Mouse (Mus musculus) NIH3T3 (cell line): ENCODE measurements around the gene Ovch2.
"Not testable (repeated sequence)": the region's sequence is repeated elsewhere in the genome, so short reads cannot be mapped to it uniquely, and the experiment has no call there.

Source experiments
- DNase-seq: peaks from one replicate; pipeline ENCODE4 v3.0.0-alpha.2; 2012; ENCODE audit warnings: low read depth

Gene Ovch2

GRCm38 (mm10) chr7:107801108-107801507 is at the start of gene Ovch2:
TSS of gene Ovch2 (minus strand) at chr7:107801208.
- no peak for DNase-seq

DNA sequence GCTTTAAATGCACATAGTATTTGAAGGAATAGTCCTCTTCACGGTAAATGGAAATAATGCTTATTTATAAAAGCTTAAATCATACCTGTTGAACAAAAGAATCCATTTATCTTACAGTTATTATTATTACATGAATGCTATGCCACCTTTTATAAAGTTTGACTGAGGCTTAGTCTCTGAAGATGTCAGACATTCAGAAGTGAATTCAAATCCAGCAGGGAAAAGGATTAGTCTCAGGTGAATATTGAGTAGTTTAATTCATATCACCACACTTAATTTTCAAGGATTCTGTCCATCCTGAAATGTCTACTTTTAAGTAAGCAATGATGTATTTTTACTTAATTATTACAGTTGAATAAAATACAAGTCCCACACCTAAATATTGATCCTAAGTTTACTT is 46.4 kb upstream of the Ovch2 start, which contains the start of gene Olfr470:
Olfr470 (minus strand) TSS at position 101 of the 400 bp plus-strand sequence.
- DNase-seq: not testable (repeated sequence)

DNA sequence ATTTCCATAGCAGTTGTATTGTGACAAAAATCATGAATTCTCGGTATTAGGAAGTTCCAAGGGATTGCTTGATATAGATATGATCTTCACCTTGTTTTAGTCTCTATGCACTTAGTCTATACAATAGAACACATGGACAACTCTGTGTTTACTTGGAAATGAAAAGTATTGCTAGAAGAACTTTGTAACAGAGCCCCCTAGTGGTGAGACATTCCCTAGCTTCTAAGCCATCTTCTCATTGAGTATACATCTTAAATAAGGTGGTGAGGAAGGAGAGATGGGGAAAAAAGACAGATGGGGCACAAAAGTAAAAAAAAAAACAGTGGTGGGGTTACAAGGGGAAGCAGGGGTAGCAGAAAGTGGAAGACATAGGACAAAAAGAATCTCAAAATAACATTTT is 40.7 kb upstream of the Ovch2 start:
- peak; percentile 17 for DNase-seq

- not testable (repeated sequence) for DNase-seq
Observed at GRCm38 (mm10) chr7:107825441-107825840, 24.4 kb upstream of the Ovch2 start, which contains the start of gene Olfr469. TSS of gene Olfr469 (minus strand) at chr7:107825541.

- not testable (repeated sequence) for DNase-seq
Observed at GRCm38 (mm10) chr7:107823867-107824266, 22.9 kb upstream of the Ovch2 start.

DNA sequence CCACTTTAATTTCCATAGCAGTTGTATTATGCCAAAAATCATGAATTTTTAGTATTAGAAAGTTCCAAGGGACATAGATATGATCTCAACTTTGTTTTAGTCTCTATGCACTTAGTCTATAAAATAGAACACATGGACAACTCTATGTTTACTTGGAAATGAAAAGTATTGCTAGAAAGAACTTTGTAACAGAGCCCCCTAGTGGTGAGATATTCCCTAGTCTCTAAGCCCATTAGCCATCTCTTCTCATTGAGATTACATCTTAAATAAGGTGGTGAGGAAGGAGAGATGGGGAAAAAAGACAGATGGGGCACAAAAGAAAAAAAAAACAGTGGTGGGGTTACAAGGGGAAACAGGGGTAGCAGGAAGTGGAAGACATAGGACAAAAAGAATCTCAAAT is 18.4 kb upstream of the Ovch2 start:
- peak; percentile 4 for DNase-seq

GRCm38 (mm10) chr7:107811963-107812362 is 11.0 kb upstream of the Ovch2 start, which contains the start of gene Olfr467:
TSS of gene Olfr467 (plus strand) at chr7:107812263.
- DNase-seq: no peak

DNA sequence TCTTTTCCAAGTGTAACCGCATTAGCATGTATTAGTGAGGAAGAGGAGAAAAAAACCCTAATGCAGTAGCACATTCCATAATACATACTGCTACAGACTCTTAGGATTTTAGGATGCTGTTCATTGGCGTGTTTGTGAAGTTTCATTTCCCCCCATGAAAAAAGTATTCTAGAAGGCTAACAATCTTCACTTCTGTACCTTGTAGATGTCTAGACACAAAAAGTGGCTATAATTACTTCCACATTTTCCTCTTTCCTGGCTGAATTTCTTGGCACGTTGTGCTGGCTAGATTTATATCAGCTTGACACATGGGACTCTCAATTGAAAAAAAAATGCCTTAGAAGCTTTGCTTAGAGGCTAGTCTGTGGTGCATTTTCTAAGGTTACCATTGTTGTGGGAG is 1.1 kb upstream of the Ovch2 start:
- no peak for DNase-seq

- no peak for DNase-seq
Observed at GRCm38 (mm10) chr7:107796500-107796899, 4.5 kb downstream of the Ovch2 start.

DNA sequence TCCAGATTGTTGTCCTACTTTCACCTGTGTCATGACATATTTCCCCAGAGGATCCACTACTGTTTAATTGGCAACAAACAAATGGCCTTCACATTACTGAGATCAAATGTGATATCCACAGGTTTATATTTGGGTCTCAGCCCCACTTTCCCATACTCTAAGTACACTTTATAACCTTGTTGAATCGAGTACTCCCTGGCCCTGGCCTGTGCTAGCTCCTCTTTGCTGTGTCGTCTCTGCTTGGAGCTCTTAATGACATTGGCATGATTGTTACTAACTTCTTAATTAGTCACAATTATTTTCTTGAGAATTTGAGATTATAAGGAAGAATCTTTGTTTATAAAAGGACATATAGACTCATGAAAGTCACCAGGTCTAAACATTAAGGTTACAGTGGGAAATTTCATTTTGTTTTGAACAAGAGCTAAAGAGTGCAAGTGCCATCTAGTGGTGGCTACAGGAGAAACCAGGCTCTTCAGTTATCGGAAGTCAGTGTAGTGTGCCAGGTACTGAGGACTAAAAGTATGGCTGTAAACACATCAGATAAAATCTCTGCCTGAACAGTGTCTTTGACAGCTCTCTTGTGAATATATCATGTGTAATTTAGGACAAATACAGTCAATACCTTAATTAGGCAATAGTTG is 12.9 kb downstream of the Ovch2 start:
- DNase-seq: peak; percentile 27

GRCm38 (mm10) chr7:107779611-107780010 is 21.4 kb downstream of the Ovch2 start:
- DNase-seq: peak; percentile 3

- no peak for DNase-seq
Observed at GRCm38 (mm10) chr7:107778216-107778615, 22.8 kb downstream of the Ovch2 start.

DNA sequence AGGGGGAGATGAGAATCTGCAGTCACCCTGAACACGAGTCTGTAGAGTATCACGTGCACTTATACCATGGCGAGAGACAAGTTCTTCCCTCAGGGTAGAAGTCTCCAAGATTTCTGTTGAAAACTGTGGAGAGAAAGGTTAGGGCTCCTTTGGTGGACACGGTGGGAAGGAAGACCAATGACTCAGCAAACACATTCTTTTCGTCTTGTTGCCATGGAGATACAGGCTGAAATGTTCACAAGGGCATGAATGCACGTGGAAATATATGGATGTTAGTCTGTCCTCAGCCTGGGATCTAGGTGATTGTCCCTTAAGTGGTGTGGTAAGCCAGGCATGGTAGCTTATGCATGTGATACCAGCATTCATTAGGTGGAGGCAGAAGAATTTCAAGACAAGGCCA is 30.2 kb downstream of the Ovch2 start:
- no peak for DNase-seq

DNA sequence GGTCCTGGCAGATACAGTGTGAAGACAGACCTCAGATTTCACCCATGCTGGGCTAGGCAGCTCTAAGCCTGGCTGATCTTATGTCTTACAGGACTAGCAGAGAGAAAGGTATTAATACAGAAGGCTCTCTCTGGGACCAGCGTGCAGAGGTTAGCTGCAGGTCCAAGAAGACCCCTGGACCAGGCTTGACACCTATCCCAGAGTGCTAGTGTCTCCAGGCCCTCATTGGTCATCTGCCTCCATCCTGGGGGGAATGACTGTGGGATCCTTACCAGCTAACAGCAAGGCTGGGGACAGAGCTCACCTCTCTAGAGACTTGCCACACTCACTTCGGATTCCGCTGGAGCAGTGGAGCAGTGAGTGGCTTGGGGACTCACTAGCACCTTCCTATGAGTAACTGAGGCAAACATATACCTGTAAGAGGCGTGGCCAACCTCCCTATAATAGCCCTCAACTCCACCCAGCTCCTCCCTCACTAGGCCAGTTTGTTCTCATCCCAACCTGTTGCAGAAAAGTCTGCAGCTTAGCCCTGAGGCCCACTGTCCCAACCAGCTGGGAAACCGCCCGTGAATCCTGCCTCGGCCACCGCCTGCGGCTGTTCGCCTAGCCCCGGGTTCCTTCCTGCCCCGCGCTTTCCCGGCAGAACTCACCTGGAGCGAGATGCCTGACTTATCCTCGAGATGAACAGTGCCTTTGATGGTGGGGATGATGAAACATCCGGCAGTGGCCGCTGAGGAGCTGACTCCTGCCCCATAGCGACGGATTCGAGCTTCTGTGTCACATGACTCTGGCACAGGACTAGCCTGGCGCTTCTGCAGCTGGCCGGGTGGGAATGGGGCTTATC is 43.5 kb downstream of the Ovch2 start, which contains the start of gene Cyb5r2:
Cyb5r2 (minus strand) TSS at position 725 of the 844 bp plus-strand sequence.
- no peak for DNase-seq

GRCm38 (mm10) chr7:107756748-107757147 is 44.3 kb downstream of the Ovch2 start:
- no peak for DNase-seq

DNA sequence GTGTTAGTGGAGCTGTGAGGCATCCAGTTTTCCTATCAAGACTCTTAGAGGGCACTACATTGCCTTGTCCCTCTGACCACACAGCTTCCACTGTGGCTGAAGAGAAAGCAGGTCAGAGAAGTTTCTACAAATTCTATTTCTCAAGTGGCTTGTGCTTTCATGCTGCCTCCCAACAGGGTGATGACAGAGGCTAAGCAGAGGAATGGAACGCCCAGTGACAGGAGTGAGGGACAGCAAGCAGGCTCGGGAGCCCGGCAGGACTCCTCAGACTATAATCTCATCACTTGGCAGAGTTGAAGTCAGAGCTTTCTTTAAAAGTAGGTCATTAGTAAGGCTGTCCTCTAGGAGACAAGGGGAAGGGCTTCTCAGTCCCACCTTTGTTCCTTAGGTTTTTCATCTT is 45.1 kb downstream of the Ovch2 start:
- DNase-seq: no peak

DNA sequence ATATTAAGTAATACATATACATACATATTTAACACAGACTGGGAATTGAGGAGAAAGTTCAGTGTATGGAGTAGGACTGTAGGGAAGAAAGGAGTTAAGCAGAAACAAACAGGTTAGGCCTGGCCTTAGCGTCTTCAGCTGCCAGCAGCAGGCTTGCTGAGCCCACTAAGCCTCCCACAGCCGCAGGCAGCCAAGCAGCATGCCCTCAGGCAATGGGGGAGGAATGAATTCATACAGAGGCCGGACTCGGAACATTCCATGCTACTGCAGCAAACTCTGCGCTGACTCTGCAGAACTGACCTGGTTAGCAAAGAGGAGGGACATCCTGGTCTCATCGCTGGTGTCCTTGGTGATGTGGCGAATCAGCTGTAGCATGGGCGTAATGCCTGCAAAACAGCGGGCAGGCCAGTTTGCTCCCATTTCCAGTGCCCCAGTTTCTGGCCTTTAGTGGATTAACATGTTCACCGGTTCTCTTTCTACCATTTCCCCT is 48.9 kb downstream of the Ovch2 start:
- DNase-seq: no peak

DNA sequence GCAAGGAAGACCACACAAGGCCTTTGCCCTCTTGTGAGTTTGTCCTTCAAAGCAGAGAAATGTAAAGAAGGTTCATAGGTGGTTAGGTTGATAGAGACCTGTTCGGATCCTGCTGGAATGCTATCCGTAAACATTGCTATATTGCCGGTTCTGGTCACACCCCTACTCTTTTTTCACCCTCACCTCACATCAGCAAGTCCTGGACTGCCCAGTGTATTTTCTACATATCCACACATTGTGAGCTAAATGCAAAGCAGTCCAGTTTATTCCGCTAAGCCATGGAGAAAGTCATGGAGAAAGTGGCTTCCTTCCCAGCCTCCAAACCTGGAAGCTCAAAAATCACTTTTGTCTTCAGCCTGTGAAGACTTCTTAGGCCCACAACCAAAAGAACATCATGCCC is 51.3 kb downstream of the Ovch2 start:
- DNase-seq: no peak

DNA sequence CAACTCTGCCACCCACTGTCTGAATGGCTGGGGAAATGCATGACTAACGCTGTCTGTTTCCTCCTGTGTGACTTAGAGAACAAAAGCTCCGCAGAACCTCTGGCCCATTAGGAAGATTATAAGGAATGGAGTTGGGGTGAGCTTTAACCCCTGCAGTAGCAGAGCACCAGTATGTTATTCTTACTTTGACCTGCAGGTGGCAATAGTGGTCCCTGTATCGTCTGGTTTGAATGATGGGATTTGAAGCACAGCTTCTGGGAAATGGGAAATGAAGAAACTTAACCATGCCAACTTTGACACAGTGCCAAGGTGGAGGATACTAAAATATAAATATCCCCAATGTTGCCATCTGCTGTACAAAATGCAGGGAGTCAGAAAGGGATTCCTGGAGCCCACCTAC is 51.7 kb downstream of the Ovch2 start:
- DNase-seq: peak; percentile 53

- DNase-seq: peak; percentile 14
Observed at GRCm38 (mm10) chr7:107747954-107748353, 53.1 kb downstream of the Ovch2 start.

DNA sequence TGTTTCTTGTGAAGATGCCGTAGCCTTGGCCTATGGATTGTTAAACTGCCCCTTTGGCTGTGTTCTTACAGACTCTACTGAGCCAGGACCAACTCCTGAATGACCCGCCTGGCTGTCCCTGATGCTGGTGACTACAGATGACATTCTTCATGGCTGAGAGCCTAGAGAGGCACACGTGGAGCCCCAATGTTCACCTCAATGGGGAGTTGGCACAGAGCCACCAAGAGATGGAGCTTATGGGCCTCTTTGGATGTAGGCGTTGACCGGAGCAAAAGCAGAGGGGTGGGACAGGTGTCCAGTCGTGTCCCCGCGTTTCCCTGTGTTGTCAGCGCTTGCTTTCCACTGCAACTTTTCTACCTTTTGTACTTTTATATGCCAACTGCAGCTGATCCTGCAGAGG is 53.5 kb downstream of the Ovch2 start:
- no peak for DNase-seq

DNA sequence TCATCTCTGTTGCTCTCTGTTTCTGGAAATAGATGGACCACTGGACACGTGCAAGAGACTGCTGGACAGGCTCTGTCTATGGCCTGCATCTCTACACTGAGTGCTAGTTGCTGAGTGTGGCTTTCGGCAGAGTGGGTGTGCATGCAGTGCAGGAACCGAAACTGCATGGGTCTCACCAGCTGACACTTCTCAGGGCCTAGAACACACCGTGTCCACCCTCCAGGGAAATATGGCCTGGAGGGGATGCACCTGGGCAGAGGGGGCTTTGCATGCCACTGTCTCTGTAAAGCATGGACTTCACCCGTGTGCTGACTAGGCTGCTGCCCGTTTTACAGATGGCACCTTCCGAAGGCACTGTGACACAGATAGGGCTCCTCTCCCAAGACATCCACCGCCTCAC is 55.0 kb downstream of the Ovch2 start:
- DNase-seq: no peak

- no peak for DNase-seq
Observed at GRCm38 (mm10) chr7:107745111-107745510, 55.9 kb downstream of the Ovch2 start.
